Mouse (Mus musculus) small intestine, adult 10 weeks (tissue): ENCODE results near the gene Adra1d. TPM values are rescaled to one million over a fixed set of nuclear protein-coding genes. Genes with fewer than 3 reads are reported as not detected.

Source experiments
- polyA plus RNA-seq: library from polyadenylated mRNA; stranded (reverse); fragments of 350-450 nt; fragmentation: Illumina TruSeq; extraction: RNeasy Lipid Tissue Mini Kit (QIAGEN cat#74804); gene quantifications from one replicate; pipeline ENCODE4 v1.2.3, GENCODE M21; 2014; ENCODE audit warnings: low replicate concordance

The Adra1d gene
- polyA plus RNA-seq = not detected

DNA sequence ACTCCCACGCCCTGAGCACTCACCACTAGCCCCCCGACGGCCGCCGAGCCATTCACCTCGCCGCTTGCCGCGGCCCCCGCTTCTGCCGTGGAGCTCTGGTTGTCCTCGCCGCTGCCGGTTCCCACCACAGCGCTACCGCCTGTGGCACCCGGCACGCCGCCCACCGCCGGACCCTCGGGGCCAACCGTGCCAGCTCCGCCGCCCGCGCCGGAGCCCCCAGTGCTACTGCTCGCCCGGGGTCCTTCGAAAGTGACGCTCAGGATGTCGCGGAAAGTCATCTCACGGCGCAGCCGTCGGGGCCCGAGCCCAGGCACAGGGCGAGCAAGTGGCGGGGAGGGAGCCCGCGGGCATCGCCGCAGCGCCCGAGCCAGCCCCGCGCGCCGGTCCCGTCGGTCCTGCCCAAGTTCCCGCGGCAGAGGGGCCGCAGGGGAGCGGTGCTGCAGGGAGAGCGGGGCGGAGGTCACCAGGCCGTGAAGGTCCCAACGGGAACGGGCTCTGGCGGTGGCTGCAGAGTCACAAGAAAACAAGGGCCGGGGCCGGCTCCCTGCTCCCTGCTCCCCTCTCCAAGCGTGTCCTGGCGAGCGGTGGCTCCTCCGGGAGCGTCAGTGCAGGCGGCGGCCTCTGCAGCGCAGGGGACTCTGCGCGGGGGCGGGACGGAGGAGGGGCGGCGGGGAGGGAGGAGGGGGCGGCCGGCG lies at the start of gene Adra1d:
TSS of gene Adra1d (minus strand) at position 393 of the 695 bp plus-strand sequence.

Other genes starting within 250 kb of the Adra1d start
- gene Rnf24, start 209.4 kb downstream of the Adra1d start, polyA plus RNA-seq = 6.3 TPM
- 0.30 TPM for gene Smox, start 70.8 kb downstream of the Adra1d start, polyA plus RNA-seq